Mouse (Mus musculus): ENCODE results near the gene Vwa8. TPM values are rescaled to one million over a fixed set of nuclear protein-coding genes. Genes with fewer than 3 reads are reported as not detected.

Gene Vwa8
- polyA plus RNA-seq, 1 experiment: 8.8 TPM

- DNase-seq (ENCODE audit: low read depth): no peak
- no peak for TF ChIP-seq CTCF (IDR thresholded peaks at IDR 0.05; ENCODE audit: borderline replicate concordance, extremely low read depth, insufficient read depth, insufficient read length)
- TF ChIP-seq POLR2A (IDR thresholded peaks at IDR 0.05; ENCODE audit: borderline replicate concordance, extremely low read depth, insufficient read depth, insufficient read length, poor library complexity, severe bottlenecking): no peak
Measured at GRCm38 (mm10) chr14:79186976-79187375, 338.1 kb downstream of the Vwa8 start.

GRCm38 (mm10) chr14:79196711-79197110 is 347.9 kb downstream of the Vwa8 start:
- DNase-seq (ENCODE audit: low read depth): no peak
- no peak for TF ChIP-seq POLR2A (IDR thresholded peaks at IDR 0.05; ENCODE audit: borderline replicate concordance, extremely low read depth, insufficient read depth, insufficient read length, poor library complexity, severe bottlenecking)
- TF ChIP-seq CTCF (IDR thresholded peaks at IDR 0.05; ENCODE audit: borderline replicate concordance, extremely low read depth, insufficient read depth, insufficient read length): no peak

- DNase-seq (ENCODE audit: low read depth): no peak
- TF ChIP-seq CTCF (IDR thresholded peaks at IDR 0.05; ENCODE audit: borderline replicate concordance, extremely low read depth, insufficient read depth, insufficient read length): no peak
- TF ChIP-seq POLR2A (IDR thresholded peaks at IDR 0.05; ENCODE audit: borderline replicate concordance, extremely low read depth, insufficient read depth, insufficient read length, poor library complexity, severe bottlenecking): no peak
Measured at GRCm38 (mm10) chr14:79198066-79198465, 349.2 kb downstream of the Vwa8 start.

GRCm38 (mm10) chr14:79200133-79200891 is 351.5 kb downstream of the Vwa8 start:
- no peak for TF ChIP-seq POLR2A (IDR thresholded peaks at IDR 0.05; ENCODE audit: borderline replicate concordance, extremely low read depth, insufficient read depth, insufficient read length, poor library complexity, severe bottlenecking)
- no peak for TF ChIP-seq CTCF (IDR thresholded peaks at IDR 0.05; ENCODE audit: borderline replicate concordance, extremely low read depth, insufficient read depth, insufficient read length)
- DNase-seq (ENCODE audit: low read depth): peak; percentile 86

GRCm38 (mm10) chr14:79200892-79201285 is 352.0 kb downstream of the Vwa8 start:
- peak; percentile 82 for DNase-seq (ENCODE audit: low read depth)
- no peak for TF ChIP-seq POLR2A (IDR thresholded peaks at IDR 0.05; ENCODE audit: borderline replicate concordance, extremely low read depth, insufficient read depth, insufficient read length, poor library complexity, severe bottlenecking)
- no peak for TF ChIP-seq CTCF (IDR thresholded peaks at IDR 0.05; ENCODE audit: borderline replicate concordance, extremely low read depth, insufficient read depth, insufficient read length)

GRCm38 (mm10) chr14:79202722-79203362 is 354.0 kb downstream of the Vwa8 start:
- TF ChIP-seq CTCF (IDR thresholded peaks at IDR 0.05; ENCODE audit: borderline replicate concordance, extremely low read depth, insufficient read depth, insufficient read length) (no peak), POLR2A (IDR thresholded peaks at IDR 0.05; ENCODE audit: borderline replicate concordance, extremely low read depth, insufficient read depth, insufficient read length, poor library complexity, severe bottlenecking) (no peak)
- DNase-seq (ENCODE audit: low read depth): peak; percentile 82

GRCm38 (mm10) chr14:79203496-79204158 is 354.8 kb downstream of the Vwa8 start:
- DNase-seq (ENCODE audit: low read depth): peak; percentile 97
- TF ChIP-seq POLR2A (IDR thresholded peaks at IDR 0.05; ENCODE audit: borderline replicate concordance, extremely low read depth, insufficient read depth, insufficient read length, poor library complexity, severe bottlenecking): no peak
- TF ChIP-seq CTCF (IDR thresholded peaks at IDR 0.05; ENCODE audit: borderline replicate concordance, extremely low read depth, insufficient read depth, insufficient read length): no peak

- no peak for DNase-seq (ENCODE audit: low read depth)
- TF ChIP-seq POLR2A (IDR thresholded peaks at IDR 0.05; ENCODE audit: borderline replicate concordance, extremely low read depth, insufficient read depth, insufficient read length, poor library complexity, severe bottlenecking): no peak
- TF ChIP-seq CTCF (IDR thresholded peaks at IDR 0.05; ENCODE audit: borderline replicate concordance, extremely low read depth, insufficient read depth, insufficient read length): no peak
Measured at GRCm38 (mm10) chr14:79204866-79205265, 356.0 kb downstream of the Vwa8 start.

GRCm38 (mm10) chr14:79206210-79206609 is 357.4 kb downstream of the Vwa8 start:
- TF ChIP-seq POLR2A (IDR thresholded peaks at IDR 0.05; ENCODE audit: borderline replicate concordance, extremely low read depth, insufficient read depth, insufficient read length, poor library complexity, severe bottlenecking) (no peak), CTCF (IDR thresholded peaks at IDR 0.05; ENCODE audit: borderline replicate concordance, extremely low read depth, insufficient read depth, insufficient read length) (no peak)
- DNase-seq (ENCODE audit: low read depth): peak; percentile 89

- DNase-seq (ENCODE audit: low read depth): no peak
- TF ChIP-seq POLR2A (IDR thresholded peaks at IDR 0.05; ENCODE audit: borderline replicate concordance, extremely low read depth, insufficient read depth, insufficient read length, poor library complexity, severe bottlenecking): no peak
- TF ChIP-seq CTCF (IDR thresholded peaks at IDR 0.05; ENCODE audit: borderline replicate concordance, extremely low read depth, insufficient read depth, insufficient read length): no peak
Measured at GRCm38 (mm10) chr14:79208468-79208867, 359.6 kb downstream of the Vwa8 start.

- no peak for DNase-seq (ENCODE audit: low read depth)
- TF ChIP-seq CTCF (IDR thresholded peaks at IDR 0.05; ENCODE audit: borderline replicate concordance, extremely low read depth, insufficient read depth, insufficient read length) (no peak), POLR2A (IDR thresholded peaks at IDR 0.05; ENCODE audit: borderline replicate concordance, extremely low read depth, insufficient read depth, insufficient read length, poor library complexity, severe bottlenecking) (no peak)
Measured at GRCm38 (mm10) chr14:79209813-79210212, 361.0 kb downstream of the Vwa8 start.

All from brain, embryonic 14.5 days (tissue).